Mouse (Mus musculus): ENCODE measurements at regions not wholly inside any gene's neighbourhood (a gene's known extent, or its start where the extent isn't known, plus 50 kb on each side); places are given as distances from the start of the nearest gene placed in this dataset.

DNA sequence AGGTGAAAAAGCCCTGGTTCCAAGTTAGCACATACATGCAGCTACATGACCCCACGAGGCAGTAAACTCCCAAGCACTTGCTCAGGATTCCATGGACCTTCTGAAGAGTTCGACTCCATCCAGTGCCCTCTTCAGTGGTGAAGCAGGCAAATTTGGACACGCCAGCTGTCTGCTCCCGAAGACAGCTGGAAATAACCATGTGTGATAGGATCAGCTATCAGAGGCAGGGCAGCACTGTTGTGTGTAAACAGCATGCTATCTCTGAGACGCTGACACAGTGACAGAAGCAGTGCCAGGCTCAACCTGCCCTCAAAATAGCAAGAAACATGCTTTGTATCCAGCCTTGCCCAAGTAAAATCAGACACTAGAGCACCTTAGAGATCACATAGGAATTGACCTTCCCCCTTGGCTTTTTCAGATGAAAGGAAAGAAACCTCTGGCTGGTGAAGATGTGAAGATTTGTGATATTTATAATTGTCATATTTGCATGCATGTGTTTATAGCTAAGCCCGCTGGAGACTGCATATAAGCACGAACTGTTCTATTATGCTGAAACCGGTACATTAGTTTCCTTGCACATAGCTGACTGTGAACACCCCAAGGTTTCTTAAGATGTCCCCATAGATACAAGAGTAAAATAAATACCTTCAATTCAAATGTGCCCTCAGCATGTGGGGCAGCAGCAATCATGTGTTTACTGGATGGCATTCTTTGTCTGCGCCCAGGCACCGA, 146.4 kb upstream of the Nrip1 start:
- TF ChIP-seq MAFK (IDR thresholded peaks at IDR 0.05; ENCODE audit: insufficient read depth, low read depth, low read length) (no peak), ZNF384 (IDR thresholded peaks at IDR 0.05; ENCODE audit: low read depth, low read length) (no peak), CHD2 (IDR thresholded peaks at IDR 0.05; ENCODE audit: low read depth, low read length) (no peak)

Measured in ES-E14 (cell line).